Mouse (Mus musculus) midbrain, embryonic 11.5 days (tissue): ENCODE measurements around the gene Kif26b. TPM values are rescaled to one million over a fixed set of nuclear protein-coding genes. Genes with fewer than 3 reads are reported as not detected.

Experiments used
- ATAC-seq: fragments of 200-750 bp; cut with Nextera tagmentation; 2 replicates; pipeline ENCODE4 v1.8.0; 2017; ENCODE audit warnings: moderate TSS enrichment, moderate library complexity; ENCODE audit not compliant: low FRiP score
- DNase-seq: peaks from one replicate; pipeline ENCODE4 v3.0.0; 2015; ENCODE audit warnings: low spot score; ENCODE audit errors: missing footprints
- H3K27ac ChIP-seq: fragments of 300-500 bp; sonication (generic); 2 replicates; pipeline ENCODE4 v1.5.1; 2014; ENCODE audit warnings: low read depth, low read length
- H3K27me3 ChIP-seq: fragments of 300-500 bp; sonication (generic); 2 replicates; pipeline ENCODE4 v1.6.1; 2014; ENCODE audit warnings: mild to moderate bottlenecking, low read length, moderate library complexity, mixed read lengths; ENCODE audit not compliant: control insufficient read depth, insufficient read depth
- H3K36me3 ChIP-seq: fragments of 300-500 bp; sonication (generic); 2 replicates; pipeline ENCODE4 v1.6.1; 2014; ENCODE audit warnings: mild to moderate bottlenecking, low read length, moderate library complexity, mixed read lengths; ENCODE audit not compliant: control insufficient read depth, insufficient read depth
- H3K4me1 ChIP-seq: fragments of 300-500 bp; sonication (generic); 2 replicates; pipeline ENCODE4 v1.6.1; 2014; ENCODE audit warnings: low read length; ENCODE audit not compliant: control insufficient read depth, insufficient read depth
- H3K4me2 ChIP-seq: fragments of 300-500 bp; sonication (generic); 2 replicates; pipeline ENCODE4 v1.6.1; 2014; ENCODE audit warnings: mild to moderate bottlenecking, moderate library complexity
- H3K4me3 ChIP-seq: fragments of 300-500 bp; sonication (generic); 2 replicates; pipeline ENCODE4 v1.5.1; 2014; ENCODE audit warnings: low read depth, low read length
- H3K9ac ChIP-seq: fragments of 300-500 bp; sonication (generic); 2 replicates; pipeline ENCODE4 v1.6.1; 2014; ENCODE audit warnings: low read length
- H3K9me3 ChIP-seq: fragments of 300-500 bp; sonication (generic); 2 replicates; pipeline ENCODE4 v1.6.1; 2016; ENCODE audit warnings: low read length; ENCODE audit not compliant: control insufficient read depth
- WGBS: fragments of 180-500 bp; shearing (Covaris S2); extraction: QIAGEN DNeasy Blood & Tissue Kit; methylation state at CpG from one replicate; pipeline ENCODE4 v1.1.7; 2014; 5-methylcytosine and 5-hydroxymethylcytosine counted together
- polyA plus RNA-seq: library from polyadenylated mRNA; unstranded; fragments of >200 nt; fragmentation: Nextera tagmentation; extraction: Ambion mirVana; gene quantifications from 2 replicates; pipeline ENCODE4 v1.2.1, GENCODE M21; 2014

Gene Kif26b
- polyA plus RNA-seq, 1 experiment from 2014 or later = 3.3 TPM

GRCm38 (mm10) chr1:178573406-178574032, 44.6 kb downstream of the Kif26b start:
- 83% methylated on average over 4 of the region's 4 CpGs for WGBS
- Histone ChIP-seq H3K4me1 (no peaks in the 10 kb centered on the region), H3K9ac (no peak overlapping the region), H3K9me3 (peaks cover 3% of the 10 kb centered on the region; the same call in 1 of the 2 replicates), H3K36me3 (no peaks in the 10 kb centered on the region), H3K4me3 (no peak overlapping the region), H3K4me2 (no peak overlapping the region), H3K27ac (no peak overlapping the region), H3K27me3 (no peaks in the 10 kb centered on the region)
- ATAC-seq (no peak), DNase-seq (no peak)

GRCm38 (mm10) chr1:178575706-178576105, 46.8 kb downstream of the Kif26b start:
- WGBS = 90% methylated on average over 2 of the region's 2 CpGs
- no peak overlapping the region for H3K4me2 ChIP-seq
- no peak overlapping the region for H3K4me3 ChIP-seq
- H3K27ac ChIP-seq = no peak overlapping the region
- no peaks in the 10 kb centered on the region for H3K4me1 ChIP-seq
- no peaks in the 10 kb centered on the region for H3K36me3 ChIP-seq
- H3K9ac ChIP-seq = no peak overlapping the region
- peaks cover 3% of the 10 kb centered on the region; the same call in 1 of the 2 replicates for H3K9me3 ChIP-seq
- H3K27me3 ChIP-seq = no peaks in the 10 kb centered on the region
- DNase-seq = no peak
- ATAC-seq = no peak

GRCm38 (mm10) chr1:178576926-178577325, 48.0 kb downstream of the Kif26b start:
- 80% methylated on average over 3 of the region's 3 CpGs for WGBS
- Histone ChIP-seq H3K4me2 (no peak overlapping the region), H3K4me1 (no peaks in the 10 kb centered on the region), H3K4me3 (no peak overlapping the region), H3K27ac (no peak overlapping the region), H3K9me3 (peaks cover 3% of the 10 kb centered on the region; the same call in 1 of the 2 replicates), H3K27me3 (no peaks in the 10 kb centered on the region), H3K36me3 (no peaks in the 10 kb centered on the region), H3K9ac (no peak overlapping the region)
- no peak for ATAC-seq
- no peak for DNase-seq

GRCm38 (mm10) chr1:178585366-178586020, 56.6 kb downstream of the Kif26b start:
- H3K36me3 ChIP-seq = no peaks in the 10 kb centered on the region
- no peak overlapping the region for H3K9ac ChIP-seq
- H3K4me3 ChIP-seq = no peak overlapping the region
- H3K4me1 ChIP-seq = no peaks in the 10 kb centered on the region
- no peak overlapping the region for H3K27ac ChIP-seq
- ATAC-seq (no peak), DNase-seq (no peak)
- H3K27me3 ChIP-seq = no peaks in the 10 kb centered on the region
- H3K9me3 ChIP-seq = no peaks in the 10 kb centered on the region
- WGBS = 73% methylated on average over 5 of the region's 5 CpGs
- H3K4me2 ChIP-seq = no peak overlapping the region

- Histone ChIP-seq H3K4me3 (no peak overlapping the region), H3K27me3 (no peaks in the 10 kb centered on the region), H3K36me3 (no peaks in the 10 kb centered on the region), H3K9ac (no peak overlapping the region), H3K4me2 (no peak overlapping the region), H3K4me1 (no peaks in the 10 kb centered on the region), H3K27ac (no peak overlapping the region), H3K9me3 (no peaks in the 10 kb centered on the region)
- ATAC-seq (no peak), DNase-seq (no peak)
- 78% methylated on average over 13 of the region's 13 CpGs for WGBS
Observed at GRCm38 (mm10) chr1:178590229-178591171, 61.6 kb downstream of the Kif26b start.

GRCm38 (mm10) chr1:178597113-178597512, 68.2 kb downstream of the Kif26b start:
- H3K4me3 ChIP-seq = no peak overlapping the region
- no peaks in the 10 kb centered on the region for H3K27me3 ChIP-seq
- no peak for DNase-seq
- WGBS = 96% methylated on average over 3 of the region's 3 CpGs
- no peaks in the 10 kb centered on the region for H3K4me1 ChIP-seq
- no peak overlapping the region for H3K4me2 ChIP-seq
- no peaks in the 10 kb centered on the region for H3K9me3 ChIP-seq
- no peak overlapping the region for H3K9ac ChIP-seq
- no peak for ATAC-seq
- no peaks in the 10 kb centered on the region for H3K36me3 ChIP-seq
- no peak overlapping the region for H3K27ac ChIP-seq

GRCm38 (mm10) chr1:178597757-178598156, 68.8 kb downstream of the Kif26b start:
- DNase-seq (no peak), ATAC-seq (no peak)
- Histone ChIP-seq H3K27me3 (no peaks in the 10 kb centered on the region), H3K4me3 (no peak overlapping the region), H3K4me1 (no peaks in the 10 kb centered on the region), H3K9ac (no peak overlapping the region), H3K27ac (no peak overlapping the region), H3K4me2 (no peak overlapping the region), H3K36me3 (no peaks in the 10 kb centered on the region), H3K9me3 (no peaks in the 10 kb centered on the region)
- 71% methylated on average over 6 of the region's 6 CpGs for WGBS

- no peaks in the 10 kb centered on the region for H3K27me3 ChIP-seq
- no peaks in the 10 kb centered on the region for H3K36me3 ChIP-seq
- ATAC-seq (no peak), DNase-seq (no peak)
- WGBS = 90% methylated on average over 15 of the region's 15 CpGs
- H3K9ac ChIP-seq = no peak overlapping the region
- no peak overlapping the region for H3K4me3 ChIP-seq
- H3K9me3 ChIP-seq = no peaks in the 10 kb centered on the region; the same call in 1 of the 2 replicates
- no peak overlapping the region for H3K4me2 ChIP-seq
- no peak overlapping the region for H3K27ac ChIP-seq
- no peaks in the 10 kb centered on the region for H3K4me1 ChIP-seq
Observed at GRCm38 (mm10) chr1:178600851-178601569, 72.1 kb downstream of the Kif26b start.
